Mouse (Mus musculus): ENCODE measurements at regions not wholly inside any gene's neighbourhood (a gene's known extent, or its start where the extent isn't known, plus 50 kb on each side); places are given as distances from the start of the nearest gene placed in this dataset.

GRCm38 (mm10) chr6:117406757-117407156, 238.4 kb downstream of the Cxcl12 start:
- H3K4me1 ChIP-seq (ENCODE audit: control insufficient read depth in 1 of 2, insufficient read depth in 2 of 2, low read length in 2 of 2) = no peaks in the 10 kb centered on the region
- H3K36me3 ChIP-seq (ENCODE audit: control insufficient read depth in 1 of 2, insufficient read depth in 2 of 2, low read length in 2 of 2) = no peaks in the 10 kb centered on the region
- no peaks in the 10 kb centered on the region for H3K27me3 ChIP-seq (ENCODE audit: control insufficient read depth in 1 of 2, insufficient read depth in 2 of 2, low read length in 2 of 2)
- TF ChIP-seq CHD1 (IDR thresholded peaks at IDR 0.05; ENCODE audit: low read depth, low read length) (no peak), NRF1 (IDR thresholded peaks at IDR 0.05; ENCODE audit: insufficient read depth, low read depth, low read length, poor library complexity, severe bottlenecking) (no peak), MXI1 (IDR thresholded peaks at IDR 0.05; ENCODE audit: low read depth, low read length) (no peak), ZNF384 (IDR thresholded peaks at IDR 0.05; ENCODE audit: low read depth, low read length) (no peak), JUND (IDR thresholded peaks at IDR 0.05; ENCODE audit: low read depth, low read length) (no peak), RCOR1 (IDR thresholded peaks at IDR 0.05; ENCODE audit: low read depth, low read length) (no peak), POLR2A (IDR thresholded peaks at IDR 0.05; ENCODE audit: control insufficient read depth in 1 of 2, insufficient read depth in 1 of 2, low read depth in 1 of 2, low read length in 2 of 2, poor library complexity in 1 of 2) (no peak), MEF2A (IDR thresholded peaks at IDR 0.05; ENCODE audit: extremely low read depth, insufficient replicate concordance, low read depth, low read length, poor library complexity, severe bottlenecking) (no peak), ZKSCAN1 (IDR thresholded peaks at IDR 0.05; ENCODE audit: low read depth, low read length) (no peak), TAL1 (IDR thresholded peaks at IDR 0.05; ENCODE audit: low read length) (no peak), POLR2AphosphoS2 (IDR thresholded peaks at IDR 0.05; ENCODE audit: low read length) (no peak), MAX (IDR thresholded peaks at IDR 0.05; ENCODE audit: low read length) (no peak), MAFK (IDR thresholded peaks at IDR 0.05; ENCODE audit: borderline replicate concordance, low read depth, low read length) (no peak), EP300 (IDR thresholded peaks at IDR 0.05; ENCODE audit: low read depth in 1 of 2, low read length in 2 of 2) (no peak)
- no peak overlapping the region for H3K4me3 ChIP-seq (ENCODE audit: control insufficient read depth in 1 of 2, insufficient read depth in 1 of 2, low read depth in 2 of 2, low read length in 2 of 2)
- no peak overlapping the region for H3K27ac ChIP-seq (ENCODE audit: control insufficient read depth, low read depth, low read length)
- H3K9me3 ChIP-seq (replicated peaks; ENCODE audit: insufficient read depth, low read length) = no peaks in the 10 kb centered on the region
- no peak overlapping the region for H3K9ac ChIP-seq (ENCODE audit: control insufficient read depth, low read depth, low read length, poor library complexity, severe bottlenecking)
- DNase-seq (ENCODE audit: low read depth, low spot score) = no peak
- no peaks in the 10 kb centered on the region for H3K79me2 ChIP-seq (ENCODE audit: control insufficient read depth, insufficient read depth, low read length, poor library complexity)

- no peak overlapping the region for H3K27ac ChIP-seq (ENCODE audit: control insufficient read depth, low read depth, low read length)
- no peak for TF ChIP-seq BHLHE40 (IDR thresholded peaks at IDR 0.05; ENCODE audit: borderline replicate concordance, low read depth, low read length)
- no peak for TF ChIP-seq HCFC1 (IDR thresholded peaks at IDR 0.05; ENCODE audit: low read depth, low read length)
- no peak for TF ChIP-seq USF1 (IDR thresholded peaks at IDR 0.05; ENCODE audit: low read depth, low read length)
- no peak for TF ChIP-seq MAFK (IDR thresholded peaks at IDR 0.05; ENCODE audit: borderline replicate concordance, low read depth, low read length)
- no peak for TF ChIP-seq MAZ (IDR thresholded peaks at IDR 0.05; ENCODE audit: low read depth, low read length)
- no peak for TF ChIP-seq ELF1 (IDR thresholded peaks at IDR 0.05; ENCODE audit: low read depth, low read length)
- TF ChIP-seq TBP (IDR thresholded peaks at IDR 0.05; ENCODE audit: low read depth, low read length) = no peak
- TF ChIP-seq NELFE (IDR thresholded peaks at IDR 0.05; ENCODE audit: low read depth, low read length) = no peak
- TF ChIP-seq CHD1 (IDR thresholded peaks at IDR 0.05; ENCODE audit: low read depth, low read length) = no peak
- H3K4me3 ChIP-seq (ENCODE audit: control insufficient read depth in 1 of 2, insufficient read depth in 1 of 2, low read depth in 2 of 2, low read length in 2 of 2) = no peak overlapping the region
- H3K9ac ChIP-seq (ENCODE audit: control insufficient read depth, low read depth, low read length, poor library complexity, severe bottlenecking) = no peak overlapping the region
- H3K4me1 ChIP-seq (ENCODE audit: control insufficient read depth in 1 of 2, insufficient read depth in 2 of 2, low read length in 2 of 2) = no peaks in the 10 kb centered on the region
- no peaks in the 10 kb centered on the region for H3K36me3 ChIP-seq (ENCODE audit: control insufficient read depth in 1 of 2, insufficient read depth in 2 of 2, low read length in 2 of 2)
- H3K27me3 ChIP-seq (ENCODE audit: control insufficient read depth in 1 of 2, insufficient read depth in 2 of 2, low read length in 2 of 2) = no peaks in the 10 kb centered on the region
- no peaks in the 10 kb centered on the region for H3K9me3 ChIP-seq (replicated peaks; ENCODE audit: insufficient read depth, low read length)
- no peaks in the 10 kb centered on the region for H3K79me2 ChIP-seq (ENCODE audit: control insufficient read depth, insufficient read depth, low read length, poor library complexity)
- DNase-seq (ENCODE audit: low read depth, low spot score) = no peak
Measured at GRCm38 (mm10) chr6:117407206-117407858, 239.0 kb downstream of the Cxcl12 start.
